Mouse (Mus musculus) hindbrain, embryonic 15.5 days (tissue): ENCODE measurements around the gene H2-M9. TPM values are rescaled to one million over a fixed set of nuclear protein-coding genes. Genes with fewer than 3 reads are reported as not detected.

Experiments
- ATAC-seq: fragments of 200-750 bp; cut with Nextera tagmentation; 2 replicates; pipeline ENCODE4 v1.8.0; 2017; ENCODE audit warnings: low read depth, moderate number of reproducible peaks, moderate TSS enrichment; ENCODE audit not compliant: low FRiP score
- H3K27ac ChIP-seq: fragments of 300-500 bp; sonication (generic); replicated peaks from 2 replicates; pipeline ENCODE4 v1.5.1; 2015; ENCODE audit warnings: mild to moderate bottlenecking, inconsistent platforms
- H3K27me3 ChIP-seq: fragments of 300-500 bp; sonication (generic); 2 replicates; pipeline ENCODE4 v1.6.1; 2015; ENCODE audit warnings: control low read depth, inconsistent platforms
- H3K36me3 ChIP-seq: fragments of 300-500 bp; sonication (generic); 2 replicates; pipeline ENCODE4 v1.6.1; 2015; ENCODE audit warnings: control low read depth, inconsistent platforms
- H3K4me1 ChIP-seq: fragments of 300-500 bp; sonication (generic); replicated peaks from 2 replicates; pipeline ENCODE4 v1.6.1; 2015; ENCODE audit warnings: control low read depth, inconsistent platforms
- H3K4me2 ChIP-seq: fragments of 300-500 bp; sonication (generic); 2 replicates; pipeline ENCODE4 v1.6.1; 2015; ENCODE audit warnings: moderate library complexity, mild to moderate bottlenecking, inconsistent platforms
- H3K4me3 ChIP-seq: fragments of 300-500 bp; sonication (generic); 2 replicates; pipeline ENCODE4 v1.5.1; 2015; ENCODE audit warnings: mild to moderate bottlenecking, inconsistent platforms
- H3K9ac ChIP-seq: fragments of 300-500 bp; sonication (generic); 2 replicates; pipeline ENCODE4 v1.6.1; 2015; ENCODE audit warnings: inconsistent platforms
- H3K9me3 ChIP-seq: fragments of 300-500 bp; sonication (generic); 2 replicates; pipeline ENCODE4 v1.6.1; 2016; ENCODE audit warnings: control low read depth, inconsistent platforms
- WGBS: fragments of 180-500 bp; shearing (Covaris S2); methylation state at CpG from one replicate; pipeline ENCODE4 v1.1.7; 2015; 5-methylcytosine and 5-hydroxymethylcytosine counted together
- polyA plus RNA-seq: library from polyadenylated mRNA; unstranded; fragments of >200 nt; fragmentation: Nextera tagmentation; extraction: Ambion mirVana; gene quantifications from 2 replicates; pipeline ENCODE4 v1.2.1, GENCODE M21; 2015

H2-M9 gene
- not detected in 2 replicates for polyA plus RNA-seq

DNA sequence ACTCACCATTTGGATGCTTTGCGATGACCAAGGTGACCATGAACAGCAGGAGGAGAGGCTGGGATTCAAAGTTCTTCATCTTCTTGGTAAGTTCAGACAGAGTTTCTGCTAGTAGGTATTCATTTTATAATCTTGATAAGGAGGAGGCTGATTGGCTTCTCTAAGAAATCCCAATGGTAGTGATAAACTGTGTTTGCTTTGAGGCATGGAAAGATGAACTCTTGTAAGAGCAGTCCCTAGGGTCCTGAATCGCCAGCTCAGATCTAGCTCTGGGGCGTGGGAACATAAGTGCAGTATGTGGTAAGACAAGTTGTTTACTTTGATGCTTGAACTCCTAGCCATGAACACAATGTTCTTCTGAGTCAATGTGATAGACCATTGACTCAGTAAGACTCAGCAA, at the start of gene H2-M9:
TSS of gene H2-M9 (minus strand) at position 101 of the 400 bp plus-strand sequence.
- Histone ChIP-seq H3K9ac (no peak within 1 kb of the TSS), H3K9me3 (no peaks in the 10 kb centered on the region), H3K4me2 (no peak within 1 kb of the TSS), H3K27ac (no peak within 1 kb of the TSS), H3K4me1 (no peaks in the 10 kb centered on the region), H3K36me3 (no peaks in the 10 kb centered on the region), H3K4me3 (no peak within 1 kb of the TSS), H3K27me3 (no peaks in the 10 kb centered on the region)
- ATAC-seq = no peak
- 89% methylated on average over 3 of the region's 3 CpGs for WGBS

DNA sequence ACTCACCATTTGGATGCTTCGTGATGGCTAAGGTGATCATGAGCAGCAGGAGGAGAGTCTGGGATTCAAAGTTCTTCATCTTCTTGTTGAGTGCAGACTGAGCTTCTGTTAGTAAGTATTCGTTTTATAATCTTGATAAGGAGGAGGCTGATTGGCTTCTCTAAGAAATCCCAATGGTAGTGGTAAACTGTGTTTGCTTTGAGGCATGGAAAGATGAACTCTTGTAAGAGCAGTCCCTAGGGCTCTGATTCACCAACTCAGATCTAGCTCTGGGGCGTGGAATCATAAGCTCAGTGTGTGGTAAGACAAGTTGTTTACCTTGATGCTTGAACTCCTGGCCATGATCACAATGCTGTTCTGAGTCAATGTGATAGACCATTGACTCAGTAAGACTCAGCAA, 29.7 kb upstream of the H2-M9 start, which contains the start of gene H2-M1:
TSS of gene H2-M1 (minus strand) at position 101 of the 400 bp plus-strand sequence.
- Histone ChIP-seq H3K36me3 (no peaks in the 10 kb centered on the region), H3K27me3 (no peaks in the 10 kb centered on the region), H3K9ac (no peak within 1 kb of the TSS), H3K4me1 (no peaks in the 10 kb centered on the region), H3K4me3 (no peak within 1 kb of the TSS), H3K9me3 (no peaks in the 10 kb centered on the region), H3K4me2 (no peak within 1 kb of the TSS), H3K27ac (no peak within 1 kb of the TSS)
- no peak for ATAC-seq
- WGBS = 82% methylated on average over 3 of the region's 3 CpGs

Other genes starting within 250 kb of the H2-M9 start
- gene H2-M10.4, start 180.3 kb downstream of the H2-M9 start, polyA plus RNA-seq = not detected in 2 replicates
- gene H2-M11, start 95.6 kb downstream of the H2-M9 start, polyA plus RNA-seq = not detected in 2 replicates
- gene H2-M1, start 29.6 kb upstream of the H2-M9 start, polyA plus RNA-seq = not detected in 2 replicates
- gene H2-M10.5, start 130.2 kb upstream of the H2-M9 start, polyA plus RNA-seq = not detected in 2 replicates
- gene H2-M10.6, start 169.5 kb upstream of the H2-M9 start, polyA plus RNA-seq = not detected in 2 replicates
- gene Trim26, start 194.5 kb upstream of the H2-M9 start, polyA plus RNA-seq = 49.9 and 50.8 TPM in 2 replicates
- 0.64 and 0.83 TPM in 2 replicates for gene Trim15, start 224.5 kb upstream of the H2-M9 start, polyA plus RNA-seq
- gene Trim10, start 226.9 kb upstream of the H2-M9 start, polyA plus RNA-seq = 1.4 and 1.7 TPM in 2 replicates
- 0.06 and 0.14 TPM in 2 replicates for gene Trim40, start 247.5 kb upstream of the H2-M9 start, polyA plus RNA-seq